Mouse (Mus musculus): ENCODE measurements around the gene M6pr. TPM values are rescaled to one million over a fixed set of nuclear protein-coding genes. Genes with fewer than 3 reads are reported as not detected.
"Not testable (repeated sequence)": the region's sequence is repeated elsewhere in the genome, so short reads cannot be mapped to it uniquely, and the experiment has no call there.

The M6pr gene
- total RNA-seq, 2 experiments from 2014 or later = 67.1 to 73.0 TPM

- DNase-seq (ENCODE audit: extremely low spot score in 1 of 2, low spot score in 1 of 2) = no peak
Measured at GRCm38 (mm10) chr6:122340349-122341000, 32.0 kb downstream of the M6pr start, which contains the start of gene Phc1. Phc1 (minus strand) TSS chr6:122340561.

GRCm38 (mm10) chr6:122341038-122341810 is 32.7 kb downstream of the M6pr start:
- no peak for DNase-seq (ENCODE audit: extremely low spot score in 1 of 2, low spot score in 1 of 2)

GRCm38 (mm10) chr6:122342125-122342524 is 33.6 kb downstream of the M6pr start:
- DNase-seq (ENCODE audit: extremely low spot score in 1 of 2, low spot score in 1 of 2) = no peak

GRCm38 (mm10) chr6:122343719-122344118 is 35.2 kb downstream of the M6pr start:
- no peak for DNase-seq (ENCODE audit: extremely low spot score in 1 of 2, low spot score in 1 of 2)

GRCm38 (mm10) chr6:122344386-122345116 is 36.0 kb downstream of the M6pr start:
- DNase-seq (ENCODE audit: extremely low spot score in 1 of 2, low spot score in 1 of 2) = no peak

GRCm38 (mm10) chr6:122345731-122346130 is 37.2 kb downstream of the M6pr start:
- DNase-seq (ENCODE audit: extremely low spot score in 1 of 2, low spot score in 1 of 2) = no peak

- DNase-seq (ENCODE audit: extremely low spot score in 1 of 2, low spot score in 1 of 2) = no peak
Measured at GRCm38 (mm10) chr6:122346399-122346798, 37.9 kb downstream of the M6pr start.

- not testable (repeated sequence) for DNase-seq (ENCODE audit: extremely low spot score in 1 of 2, low spot score in 1 of 2)
Measured at GRCm38 (mm10) chr6:122347326-122347725, 38.8 kb downstream of the M6pr start.

- DNase-seq (ENCODE audit: extremely low spot score in 1 of 2, low spot score in 1 of 2) = no peak
Measured at GRCm38 (mm10) chr6:122355909-122356308, 47.4 kb downstream of the M6pr start.

GRCm38 (mm10) chr6:122357089-122357488 is 48.6 kb downstream of the M6pr start:
- no peak for DNase-seq (ENCODE audit: extremely low spot score in 1 of 2, low spot score in 1 of 2)

- DNase-seq (ENCODE audit: extremely low spot score in 1 of 2, low spot score in 1 of 2) = no peak
Measured at GRCm38 (mm10) chr6:122365706-122366105, 57.2 kb downstream of the M6pr start.

GRCm38 (mm10) chr6:122366287-122366686 is 57.8 kb downstream of the M6pr start:
- DNase-seq (ENCODE audit: extremely low spot score in 1 of 2, low spot score in 1 of 2) = no peak

- DNase-seq (ENCODE audit: extremely low spot score in 1 of 2, low spot score in 1 of 2) = no peak
Measured at GRCm38 (mm10) chr6:122366976-122367375, 58.5 kb downstream of the M6pr start.

Other genes starting within 250 kb of the M6pr start
- under 1 TPM; 0.42 to 0.69 TPM for gene Klrg1, start 25.8 kb upstream of the M6pr start, total RNA-seq (2021)
- gene Phc1, start 31.8 kb downstream of the M6pr start, total RNA-seq (2021) = 10 to 100 TPM; 58.4 to 68.5 TPM
- 10 to 100 TPM; 81.8 to 84.1 TPM for gene Rimklb, start 190.0 kb downstream of the M6pr start, total RNA-seq (2021)
- gene Mfap5, start 197.1 kb downstream of the M6pr start, total RNA-seq (2021) = under 1 TPM in 1 of 2 experiments, not detected in 1; 0.23 TPM
- not detected for gene Aicda, start 245.1 kb downstream of the M6pr start, total RNA-seq (2021)

Measured in layer of hippocampus, postnatal 25 days (tissue).